Mouse (Mus musculus) lung, postnatal 0 days (tissue): ENCODE data around the gene Mok. TPM values are rescaled to one million over a fixed set of nuclear protein-coding genes. Genes with fewer than 3 reads are reported as not detected.

Source experiments
- ATAC-seq: fragments of 200-750 bp; cut with Nextera tagmentation; 2 replicates; pipeline ENCODE4 v1.8.0; 2017; ENCODE audit warnings: moderate library complexity
- DNase-seq: peaks from one replicate; pipeline ENCODE4 v3.0.0-alpha.2; 2016; ENCODE audit warnings: low spot score
- H3K27ac ChIP-seq: fragments of 300-500 bp; sonication (generic); 2 replicates; pipeline ENCODE4 v1.5.1; 2014; ENCODE audit warnings: antibody characterized with exemption, mild to moderate bottlenecking, low read length, mixed read lengths
- H3K27me3 ChIP-seq: fragments of 300-500 bp; sonication (generic); replicated peaks from 2 replicates; pipeline ENCODE4 v1.6.1; 2014; ENCODE audit warnings: low read length, mixed read lengths; ENCODE audit not compliant: insufficient read depth
- H3K36me3 ChIP-seq: fragments of 300-500 bp; sonication (generic); 2 replicates; pipeline ENCODE4 v1.6.1; 2014; ENCODE audit warnings: low read length, mixed read lengths; ENCODE audit not compliant: insufficient read depth
- H3K4me1 ChIP-seq: fragments of 300-500 bp; sonication (generic); 2 replicates; pipeline ENCODE4 v1.6.1; 2014; ENCODE audit warnings: antibody characterized with exemption, low read depth, low read length, mixed read lengths; ENCODE audit not compliant: insufficient read depth
- H3K4me2 ChIP-seq: fragments of 300-500 bp; sonication (generic); replicated peaks from 2 replicates; pipeline ENCODE4 v1.6.1; 2014; ENCODE audit warnings: low read depth, mild to moderate bottlenecking, low read length, moderate library complexity, mixed read lengths
- H3K4me3 ChIP-seq: fragments of 300-500 bp; sonication (generic); 2 replicates; pipeline ENCODE4 v1.5.1; 2014; ENCODE audit warnings: low read depth, low read length
- H3K9ac ChIP-seq: fragments of 300-500 bp; sonication (generic); replicated peaks from 2 replicates; pipeline ENCODE4 v1.6.1; 2014; ENCODE audit warnings: low read depth, mild to moderate bottlenecking
- H3K9me3 ChIP-seq: fragments of 300-500 bp; sonication (generic); 2 replicates; pipeline ENCODE4 v1.6.1; 2016; ENCODE audit warnings: low read length, mixed read lengths
- CTCF ChIP-seq: IDR thresholded peaks from 2 replicates; pipeline ENCODE4 v1.5.1; 2016; ENCODE audit warnings: antibody characterized with exemption, mild to moderate bottlenecking
- EP300 ChIP-seq: IDR thresholded peaks from 2 replicates; pipeline ENCODE4 v1.6.1; 2016; ENCODE audit warnings: antibody characterized with exemption, mild to moderate bottlenecking, control low read depth
- WGBS: fragments of 180-500 bp; shearing (Covaris S2); extraction: QIAGEN DNeasy Blood & Tissue Kit; methylation state at CpG from one replicate; pipeline ENCODE4 v1.1.7; 2014; 5-methylcytosine and 5-hydroxymethylcytosine counted together
- polyA plus RNA-seq: library from polyadenylated mRNA; unstranded; fragments of >200 nt; fragmentation: Nextera tagmentation; extraction: Ambion mirVana; gene quantifications from 2 replicates; pipeline ENCODE4 v1.2.1, GENCODE M21; 2015

Mok gene
- polyA plus RNA-seq, 1 experiment from 2014 or later: 11.1 TPM

- Histone ChIP-seq H3K4me1 (peaks cover 3% of the 10 kb centered on the region; the same call in 1 of the 2 replicates), H3K9ac (no peak overlapping the region), H3K4me3 (no peak overlapping the region), H3K27ac (peak overlapping the region; percentile 80), H3K36me3 (no peaks in the 10 kb centered on the region), H3K9me3 (no peaks in the 10 kb centered on the region), H3K4me2 (no peak overlapping the region), H3K27me3 (no peaks in the 10 kb centered on the region)
- 30% methylated on average over 6 of the region's 6 CpGs for WGBS
- ATAC-seq (peak; percentile 63), DNase-seq (peak; percentile 80)
- TF ChIP-seq EP300: no peak
Measured at GRCm38 (mm10) chr12:110836729-110837128, 4.0 kb downstream of the Mok start.

GRCm38 (mm10) chr12:110835182-110835581 lies 5.6 kb downstream of the Mok start:
- no peaks in the 10 kb centered on the region for H3K27me3 ChIP-seq
- H3K9ac ChIP-seq: no peak overlapping the region
- peaks cover 1% of the 10 kb centered on the region; the same call in 1 of the 2 replicates for H3K4me1 ChIP-seq
- no peak overlapping the region for H3K4me3 ChIP-seq
- no peak for DNase-seq
- no peaks in the 10 kb centered on the region for H3K9me3 ChIP-seq
- no peak overlapping the region for H3K4me2 ChIP-seq
- no peak overlapping the region for H3K27ac ChIP-seq
- ATAC-seq: no peak
- no peaks in the 10 kb centered on the region for H3K36me3 ChIP-seq
- WGBS: 95% methylated on average over 3 of the region's 3 CpGs
- no peak for TF ChIP-seq CTCF
- TF ChIP-seq EP300: no peak

- whole genome bisulfite sequencing: 88% methylated on average over 8 of the region's 11 CpGs
- Histone ChIP-seq H3K4me2 (no peak overlapping the region), H3K27ac (no peak overlapping the region), H3K36me3 (no peaks in the 10 kb centered on the region), H3K4me3 (no peak overlapping the region), H3K9me3 (no peaks in the 10 kb centered on the region), H3K4me1 (no peaks in the 10 kb centered on the region), H3K9ac (no peak overlapping the region), H3K27me3 (no peaks in the 10 kb centered on the region)
- TF ChIP-seq CTCF (no peak), EP300 (no peak)
- no peak for ATAC-seq
- no peak for DNase-seq
Measured at GRCm38 (mm10) chr12:110830293-110831024, 10.3 kb downstream of the Mok start.

GRCm38 (mm10) chr12:110828908-110829307 lies 11.8 kb downstream of the Mok start:
- H3K4me3 ChIP-seq: no peak overlapping the region
- H3K27ac ChIP-seq: no peak overlapping the region
- WGBS: 90% methylated on average over 4 of the region's 4 CpGs
- no peaks in the 10 kb centered on the region for H3K9me3 ChIP-seq
- H3K9ac ChIP-seq: no peak overlapping the region
- H3K4me2 ChIP-seq: no peak overlapping the region
- ATAC-seq (no peak), DNase-seq (no peak)
- H3K36me3 ChIP-seq: no peaks in the 10 kb centered on the region
- H3K4me1 ChIP-seq: no peaks in the 10 kb centered on the region
- TF ChIP-seq CTCF: no peak
- no peak for TF ChIP-seq EP300
- no peaks in the 10 kb centered on the region for H3K27me3 ChIP-seq

- WGBS: 74% methylated on average over 7 of the region's 7 CpGs
- TF ChIP-seq CTCF: no peak
- TF ChIP-seq EP300: no peak
- Histone ChIP-seq H3K27me3 (no peaks in the 10 kb centered on the region), H3K4me2 (no peak overlapping the region), H3K9me3 (no peaks in the 10 kb centered on the region), H3K9ac (no peak overlapping the region), H3K4me3 (no peak overlapping the region), H3K27ac (no peak overlapping the region), H3K36me3 (no peaks in the 10 kb centered on the region), H3K4me1 (no peaks in the 10 kb centered on the region)
- DNase-seq (no peak), ATAC-seq (no peak)
Measured at GRCm38 (mm10) chr12:110822366-110822765, 18.4 kb downstream of the Mok start.

DNA sequence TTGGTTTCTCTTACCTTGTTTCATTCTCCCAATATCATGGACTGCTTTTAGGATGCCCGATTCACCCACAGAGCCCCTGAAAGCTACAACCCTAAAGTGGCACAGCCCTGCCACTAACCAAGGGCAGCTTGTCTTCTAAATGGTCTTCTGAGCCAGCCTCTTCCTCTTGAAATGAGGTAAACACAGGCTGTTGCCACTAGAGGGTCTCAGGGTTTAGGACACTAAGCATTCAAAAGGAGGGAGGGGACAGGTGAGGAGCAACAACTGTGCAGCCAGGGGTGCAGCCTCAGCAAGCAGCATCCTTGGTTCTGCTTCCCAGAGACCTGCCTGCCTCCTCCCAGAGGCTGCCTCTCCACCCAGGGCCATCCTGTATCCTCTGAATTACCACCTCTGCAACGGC lies 19.0 kb downstream of the Mok start:
- H3K9ac ChIP-seq: no peak overlapping the region
- H3K4me1 ChIP-seq: no peaks in the 10 kb centered on the region
- no peak overlapping the region for H3K27ac ChIP-seq
- 79% methylated on average over 2 of the region's 2 CpGs for WGBS
- H3K27me3 ChIP-seq: no peaks in the 10 kb centered on the region
- no peaks in the 10 kb centered on the region for H3K36me3 ChIP-seq
- DNase-seq: no peak
- no peak for TF ChIP-seq EP300
- TF ChIP-seq CTCF: 0 out of 2 replicates have a peak, but pooled peaks have one; percentile 2
- H3K4me2 ChIP-seq: no peak overlapping the region
- H3K4me3 ChIP-seq: no peak overlapping the region
- no peak for ATAC-seq
- no peaks in the 10 kb centered on the region for H3K9me3 ChIP-seq
